Mouse (Mus musculus): ENCODE results near the gene Gm29776. TPM values are rescaled to one million over a fixed set of nuclear protein-coding genes. Genes with fewer than 3 reads are reported as not detected.
A peak's percentile ranks its signal among the peaks of the same experiment; 100 is the strongest.

Gene Gm29776
- total RNA-seq (2021) = not detected

GRCm38 (mm10) chr14:54698733-54699132, at the start of gene Gm29776:
TSS of gene Gm29776 (minus strand) at chr14:54698833.
- DNase-seq = no peak

DNA sequence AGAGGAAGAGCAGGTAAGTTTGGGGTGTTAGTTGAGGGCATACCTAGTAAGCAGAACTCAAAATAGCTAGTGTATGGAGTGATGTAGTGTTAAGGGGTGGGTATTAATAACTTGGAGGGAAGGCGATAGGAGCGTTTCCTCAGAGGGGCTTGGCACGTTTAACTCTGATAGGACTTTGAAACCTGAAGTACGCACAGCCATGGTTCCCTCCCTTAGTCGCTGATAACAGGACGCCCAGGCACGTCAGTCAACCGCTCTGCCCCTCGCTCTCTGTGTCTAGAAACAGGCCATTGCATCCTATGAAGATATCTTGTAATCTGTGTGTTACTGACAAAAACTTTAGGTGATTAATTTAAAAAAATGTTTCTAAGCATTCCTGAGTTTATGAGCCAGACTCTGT, 47.4 kb upstream of the Gm29776 start:
- no peak for DNase-seq

GRCm38 (mm10) chr14:54744473-54744872, 45.8 kb upstream of the Gm29776 start:
- no peak for DNase-seq

DNA sequence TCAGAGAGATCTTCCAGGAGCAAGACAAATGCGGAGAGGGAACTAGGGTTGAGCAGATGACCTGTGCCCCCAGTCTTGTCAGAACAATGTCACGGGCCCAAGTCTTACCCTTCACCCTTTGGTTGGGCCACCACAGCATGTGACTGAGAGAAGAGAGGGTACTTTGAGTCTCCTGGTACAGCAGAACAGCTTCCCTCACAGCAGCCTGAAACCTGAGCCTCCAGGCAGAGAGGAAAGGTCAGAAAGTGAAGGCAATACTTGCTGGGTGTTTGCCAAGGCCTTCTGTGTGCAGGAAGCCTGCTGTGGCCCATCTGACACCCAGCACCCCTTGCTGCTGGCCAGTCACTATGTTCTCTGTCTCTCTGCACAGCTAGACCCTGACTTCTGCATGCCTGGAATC, 43.7 kb upstream of the Gm29776 start:
- no peak for DNase-seq

DNA sequence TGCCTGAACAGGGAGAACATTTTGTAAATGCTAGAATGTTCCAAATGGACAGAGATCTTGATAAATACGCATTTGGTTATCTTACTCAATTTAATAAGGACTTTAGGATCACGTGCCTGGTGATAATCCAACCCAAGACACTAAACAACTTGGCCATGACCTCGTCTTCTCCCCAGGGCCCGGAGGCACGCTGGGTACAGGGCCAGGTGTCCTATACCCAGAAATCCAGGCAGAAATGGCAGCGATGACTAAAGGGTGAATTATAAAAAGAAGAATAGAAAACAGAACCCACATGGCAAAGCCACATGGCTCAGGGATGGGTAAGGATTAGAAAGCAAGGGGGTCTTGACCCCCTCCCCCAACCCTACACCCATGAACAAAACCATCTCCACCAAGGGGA, 43.1 kb upstream of the Gm29776 start:
- DNase-seq = no peak

DNA sequence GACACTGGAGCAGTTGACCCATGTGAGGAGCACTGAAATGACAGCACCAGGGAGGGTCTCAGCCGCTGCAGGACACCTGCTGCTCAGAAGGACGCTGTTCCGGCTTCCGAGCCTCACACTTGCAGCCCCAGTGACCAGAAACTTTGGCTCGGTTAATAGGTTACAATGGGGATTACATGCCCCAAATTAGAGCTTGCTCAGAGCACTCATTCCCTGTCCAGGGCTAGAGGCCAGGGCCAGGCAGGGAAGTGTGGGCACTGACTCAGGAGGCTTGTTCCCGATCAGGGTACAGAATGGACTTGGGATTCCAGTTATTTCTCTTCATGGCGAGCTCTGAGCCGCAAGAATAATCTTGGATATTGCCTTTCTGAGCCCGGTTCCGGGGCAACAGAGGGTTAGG, 39.0 kb upstream of the Gm29776 start:
- no peak for DNase-seq

- DNase-seq = peak; percentile 46 to 54
Observed at GRCm38 (mm10) chr14:54736555-54737552, 38.2 kb upstream of the Gm29776 start.

DNA sequence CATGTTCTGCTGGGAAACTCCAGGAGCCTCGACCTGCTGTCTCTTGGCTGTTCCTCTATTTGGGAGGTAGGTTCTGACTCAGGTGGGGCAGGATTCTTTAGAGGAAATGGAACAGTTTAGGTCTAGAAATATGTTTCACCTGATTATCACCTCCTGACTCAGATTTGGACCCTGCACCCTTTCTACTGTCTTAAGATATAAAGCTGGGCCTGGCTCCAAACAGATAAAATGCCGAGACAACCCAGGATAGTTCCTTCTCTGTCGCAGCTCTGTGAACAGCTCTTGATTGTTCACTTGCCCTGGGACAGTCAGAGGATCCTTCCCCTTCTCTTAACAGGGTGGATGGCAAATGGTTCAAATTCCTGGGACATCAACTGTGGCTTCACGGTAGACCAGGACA, 36.6 kb upstream of the Gm29776 start:
- DNase-seq = no peak

GRCm38 (mm10) chr14:54734004-54734403, 35.4 kb upstream of the Gm29776 start:
- no peak for DNase-seq

DNA sequence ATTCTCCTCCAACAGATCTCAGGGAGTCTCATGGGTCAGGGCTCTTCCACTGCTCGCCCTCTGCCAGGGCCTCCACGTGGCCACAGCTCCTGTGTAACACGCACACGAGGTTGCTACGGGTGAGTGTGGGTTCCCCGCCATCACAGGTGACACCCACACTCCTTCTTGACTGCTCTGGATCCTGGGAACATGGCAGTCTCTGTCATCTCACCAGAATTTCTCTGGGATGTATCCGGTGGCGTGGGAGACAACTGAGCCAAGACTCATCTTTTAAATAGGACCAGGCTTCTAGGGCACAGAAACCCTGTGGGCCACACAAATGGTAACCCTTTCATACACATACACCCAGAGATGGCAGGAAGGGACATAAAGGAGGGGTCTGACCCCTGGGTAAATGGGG, 33.6 kb upstream of the Gm29776 start:
- DNase-seq = no peak

DNA sequence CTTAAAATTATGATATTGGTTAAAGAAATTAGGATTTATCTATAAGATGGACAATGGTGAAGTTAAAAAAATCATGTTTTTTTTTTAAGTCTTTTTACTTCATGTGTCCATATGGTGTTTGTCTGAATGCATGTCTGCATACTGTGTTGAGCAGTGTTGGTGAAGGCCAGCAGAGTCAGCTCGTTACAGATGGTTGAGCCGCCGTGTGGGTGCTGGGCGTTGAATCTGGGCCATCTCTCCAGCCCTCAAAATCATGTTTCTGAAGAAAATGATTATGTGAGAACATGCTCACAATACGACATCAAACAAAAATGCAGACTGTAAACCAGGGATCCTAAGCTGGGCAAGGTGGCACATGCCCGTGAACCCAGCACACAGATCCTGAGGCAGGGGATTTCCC, 31.7 kb upstream of the Gm29776 start:
- DNase-seq = peak in 1 of 2 experiments; percentile 51

DNA sequence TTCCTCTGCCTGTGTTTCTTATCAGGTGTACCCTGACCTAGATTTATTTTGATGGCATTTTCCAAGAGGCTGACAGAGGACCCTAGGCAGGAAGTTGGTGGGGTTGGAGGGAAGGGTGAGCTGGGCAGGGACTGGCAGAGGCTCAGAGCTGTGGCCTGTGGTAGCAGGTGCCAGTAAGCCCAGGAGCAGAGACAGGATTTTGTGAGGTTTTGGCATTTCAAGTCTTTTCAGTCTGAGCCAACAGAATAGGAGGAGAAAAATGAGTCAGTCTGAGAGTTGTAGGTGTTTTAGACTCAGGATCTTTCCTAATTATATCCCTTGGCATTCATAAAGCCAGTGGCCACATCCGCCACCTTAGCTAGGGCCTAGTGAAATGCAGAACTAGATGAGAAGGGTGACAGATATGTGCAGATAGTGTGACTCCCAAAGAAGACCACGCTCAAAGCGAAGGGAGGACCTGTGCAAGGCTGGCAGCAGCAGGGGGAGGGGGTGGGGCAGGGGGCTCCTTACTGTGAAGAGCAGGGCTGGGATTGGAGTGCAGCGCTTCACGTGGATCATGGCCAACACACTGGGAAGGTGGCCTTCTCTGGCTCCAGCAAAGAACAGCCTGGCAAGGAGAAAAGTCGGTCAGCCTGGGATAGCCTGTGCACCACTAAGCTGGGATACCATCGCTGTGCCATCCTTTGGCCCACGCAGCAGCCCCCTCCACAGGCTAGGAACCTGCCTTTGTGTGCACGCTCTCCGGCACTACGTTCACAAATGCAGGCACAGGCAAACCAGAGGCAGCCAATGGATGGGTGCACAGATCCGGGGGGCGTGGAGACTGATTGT, 30.4 kb upstream of the Gm29776 start:
- DNase-seq = no peak

- no peak for DNase-seq
Observed at GRCm38 (mm10) chr14:54727565-54727964, 28.9 kb upstream of the Gm29776 start.

DNA sequence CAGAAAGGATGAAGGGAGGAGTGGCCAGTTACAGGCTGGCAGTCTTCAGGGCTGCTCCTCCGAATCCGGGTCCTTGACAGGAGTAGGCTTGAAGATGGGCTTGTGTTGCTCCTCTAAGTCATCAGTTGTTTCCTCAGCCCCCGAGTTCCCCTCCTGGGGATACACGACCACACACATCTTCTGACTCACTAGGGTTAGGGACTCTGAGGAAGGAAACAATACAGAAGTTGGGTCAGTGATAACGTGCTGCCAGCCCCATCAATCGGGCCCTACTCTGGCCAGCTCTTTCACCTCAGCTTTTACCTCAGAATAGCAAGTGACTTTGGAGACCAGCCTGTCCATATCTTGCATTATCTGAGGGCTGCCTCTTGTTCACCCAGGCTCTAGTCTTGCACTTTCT, 25.4 kb upstream of the Gm29776 start:
- no peak for DNase-seq

DNA sequence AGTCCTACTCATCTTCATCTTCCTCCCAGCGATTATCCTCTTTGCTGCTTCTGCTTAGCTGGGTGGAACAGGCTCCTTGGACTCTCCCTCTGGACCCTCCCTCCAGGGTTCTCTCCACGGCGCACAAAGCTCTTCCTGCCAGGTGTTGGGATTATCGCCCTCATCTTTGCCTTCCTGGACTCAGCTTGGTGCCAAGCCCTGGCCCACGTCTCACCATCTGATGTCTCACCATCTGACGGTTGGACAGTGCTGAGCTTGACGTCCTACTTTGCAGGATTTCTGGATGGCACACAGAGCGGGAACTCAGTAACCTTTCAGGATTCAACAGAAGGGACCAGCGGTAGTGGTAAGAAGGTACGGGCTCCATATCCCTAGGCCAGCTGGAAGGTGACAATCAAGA, 23.1 kb upstream of the Gm29776 start:
- DNase-seq = no peak

GRCm38 (mm10) chr14:54720654-54721350, 22.2 kb upstream of the Gm29776 start:
- no peak for DNase-seq

DNA sequence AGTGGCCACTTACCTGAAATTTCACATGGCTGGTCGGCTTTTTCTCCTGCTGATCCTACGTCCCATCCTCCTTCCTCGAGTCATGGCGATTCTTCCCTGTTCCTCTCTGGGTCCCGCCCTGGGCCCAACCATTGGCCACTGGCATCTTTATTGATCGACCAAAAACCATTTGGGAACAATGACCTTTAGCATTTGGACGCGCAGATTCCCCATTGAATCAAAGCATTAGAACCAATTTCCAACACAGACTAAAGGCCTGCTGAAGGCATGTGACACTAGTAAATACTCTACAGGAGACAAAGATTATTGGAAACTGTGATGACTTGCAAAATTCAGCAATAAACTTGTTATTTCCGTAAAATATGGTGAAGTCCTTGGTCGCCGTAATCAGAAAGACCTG, 21.4 kb upstream of the Gm29776 start:
- DNase-seq = no peak

- no peak for DNase-seq
Observed at GRCm38 (mm10) chr14:54715402-54715801, 16.8 kb upstream of the Gm29776 start.

DNA sequence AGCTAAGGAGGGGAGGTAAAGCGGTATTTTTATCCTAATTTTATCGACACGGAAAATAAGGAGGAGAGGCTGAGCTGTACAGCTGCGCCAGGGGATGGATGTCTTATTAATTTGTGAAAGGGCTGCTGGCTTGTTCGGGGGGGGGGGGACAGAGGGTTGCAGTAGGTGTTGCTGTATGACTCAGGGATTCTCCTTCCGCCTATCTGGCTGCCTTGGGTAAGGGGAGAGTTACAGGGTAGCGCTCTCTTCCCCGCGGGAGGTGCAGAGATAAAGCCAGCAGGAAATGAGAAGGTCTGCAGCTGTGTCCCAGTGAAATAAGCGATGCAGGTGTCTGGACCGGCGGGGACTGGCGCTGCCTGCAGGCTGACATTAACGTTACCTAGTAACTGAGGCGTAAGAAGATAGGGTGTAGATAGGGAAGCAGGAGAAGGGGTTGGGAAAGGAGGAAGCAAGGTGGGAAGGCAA, 16.0 kb upstream of the Gm29776 start:
- DNase-seq = peak in 1 of 2 experiments; percentile 24

- peak; percentile 54 to 76 for DNase-seq
Observed at GRCm38 (mm10) chr14:54714121-54714520, 15.5 kb upstream of the Gm29776 start.

DNA sequence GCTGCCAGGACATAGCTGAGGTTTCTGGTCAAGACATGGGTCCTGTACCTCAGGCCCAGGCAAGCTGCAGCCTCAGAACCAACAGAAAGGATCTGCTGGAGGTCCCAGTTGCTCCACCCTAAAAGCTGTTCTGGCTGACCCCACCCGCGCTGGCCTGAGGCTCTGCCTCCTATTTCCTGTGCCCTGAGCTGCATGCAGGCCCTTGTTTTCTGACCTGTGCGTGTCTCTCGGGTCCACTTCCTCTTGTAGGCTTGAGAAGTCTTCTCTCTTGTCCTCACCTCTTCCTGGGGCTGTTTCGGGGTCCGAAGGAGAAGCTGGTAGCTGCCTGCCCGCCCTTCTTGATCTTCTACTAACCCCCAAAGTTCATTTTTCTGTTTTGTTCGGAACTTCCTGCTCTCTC, 14.2 kb upstream of the Gm29776 start:
- DNase-seq = no peak

GRCm38 (mm10) chr14:54712074-54712473, 13.4 kb upstream of the Gm29776 start, which contains the start of gene Cebpe:
TSS of gene Cebpe (minus strand) at chr14:54712174.
- DNase-seq = no peak

- DNase-seq = no peak
Observed at GRCm38 (mm10) chr14:54709054-54709453, 10.4 kb upstream of the Gm29776 start.

Data from layer of hippocampus, postnatal 36 days (tissue).